Mouse (Mus musculus) intestine, embryonic 16.5 days (tissue): Measurements from ENCODE around the gene Cntn3. TPM values are rescaled to one million over a fixed set of nuclear protein-coding genes. Genes with fewer than 3 reads are reported as not detected.

Experiments used
- ATAC-seq: fragments of 200-750 bp; cut with Nextera tagmentation; 2 replicates; pipeline ENCODE4 v1.8.0; 2017; ENCODE audit warnings: moderate TSS enrichment, moderate library complexity
- H3K27ac ChIP-seq: fragments of 300-500 bp; sonication (generic); 2 replicates; pipeline ENCODE4 v1.5.1; 2014; ENCODE audit warnings: mild to moderate bottlenecking, low read length
- H3K27me3 ChIP-seq: fragments of 300-500 bp; sonication (generic); replicated peaks from 2 replicates; pipeline ENCODE4 v1.6.1; 2014; ENCODE audit warnings: low read length, control low read depth, mixed read lengths; ENCODE audit not compliant: control insufficient read depth, insufficient read depth
- H3K36me3 ChIP-seq: fragments of 300-500 bp; sonication (generic); 2 replicates; pipeline ENCODE4 v1.6.1; 2014; ENCODE audit warnings: low read length, control low read depth; ENCODE audit not compliant: control insufficient read depth, insufficient read depth
- H3K4me1 ChIP-seq: fragments of 300-500 bp; sonication (generic); 2 replicates; pipeline ENCODE4 v1.6.1; 2014; ENCODE audit warnings: low read length, control low read depth, mixed read lengths; ENCODE audit not compliant: control insufficient read depth, insufficient read depth
- H3K4me2 ChIP-seq: fragments of 300-500 bp; sonication (generic); 2 replicates; pipeline ENCODE4 v1.6.1; 2014; ENCODE audit warnings: low read depth, low read length, control low read depth
- H3K4me3 ChIP-seq: fragments of 300-500 bp; sonication (generic); 2 replicates; pipeline ENCODE4 v1.5.1; 2014; ENCODE audit warnings: mild to moderate bottlenecking, low read length
- H3K9ac ChIP-seq: fragments of 300-500 bp; sonication (generic); 2 replicates; pipeline ENCODE4 v1.6.1; 2014; ENCODE audit warnings: low read depth, low read length
- H3K9me3 ChIP-seq: fragments of 300-500 bp; sonication (generic); 2 replicates; pipeline ENCODE4 v1.6.1; 2016; ENCODE audit warnings: low read length, control low read depth; ENCODE audit not compliant: control insufficient read depth
- WGBS: fragments of 180-500 bp; shearing (Covaris S2); extraction: QIAGEN DNeasy Blood & Tissue Kit; methylation state at CpG from one replicate; pipeline ENCODE4 v1.1.7; 2014; 5-methylcytosine and 5-hydroxymethylcytosine counted together
- polyA plus RNA-seq: library from polyadenylated mRNA; unstranded; fragments of >200 nt; fragmentation: Nextera tagmentation; extraction: Ambion mirVana; gene quantifications from 2 replicates; pipeline ENCODE4 v1.2.1, GENCODE M21; 2015

Gene Cntn3
- polyA plus RNA-seq, 1 experiment from 2014 or later = 0.89 TPM

DNA sequence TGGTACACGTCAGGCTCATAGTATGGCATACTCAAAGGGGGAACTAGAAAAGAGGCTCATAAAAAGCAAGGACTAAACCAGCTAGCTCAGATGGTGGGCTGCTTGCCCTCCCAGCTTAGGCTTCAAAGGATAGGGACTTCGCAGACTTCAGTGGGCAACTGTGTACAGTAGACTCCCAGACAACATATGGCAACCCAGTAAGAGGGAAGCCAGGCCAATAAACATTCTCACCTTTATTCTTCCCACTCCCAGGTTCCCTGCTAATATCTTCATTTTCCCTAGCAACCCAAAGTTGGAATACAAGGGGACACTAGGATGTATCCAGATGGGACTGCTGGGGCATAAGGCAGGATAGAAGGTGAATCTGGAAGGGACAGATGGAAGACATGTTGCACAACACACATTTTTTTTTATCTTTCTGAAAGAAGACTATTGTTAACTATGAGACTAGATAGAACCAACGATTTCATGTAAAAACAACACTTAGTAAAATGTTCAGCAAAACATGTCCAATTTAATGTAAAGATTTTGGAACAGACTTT, 209.5 kb downstream of the Cntn3 start:
- no peak for ATAC-seq
- Histone ChIP-seq H3K4me2 (no peak overlapping the region), H3K36me3 (no peaks in the 10 kb centered on the region), H3K9ac (no peak overlapping the region), H3K4me1 (no peaks in the 10 kb centered on the region), H3K4me3 (no peak overlapping the region), H3K27ac (no peak overlapping the region), H3K27me3 (no peaks in the 10 kb centered on the region), H3K9me3 (no peaks in the 10 kb centered on the region)
- 84% methylated on average over 3 of the region's 3 CpGs for WGBS

DNA sequence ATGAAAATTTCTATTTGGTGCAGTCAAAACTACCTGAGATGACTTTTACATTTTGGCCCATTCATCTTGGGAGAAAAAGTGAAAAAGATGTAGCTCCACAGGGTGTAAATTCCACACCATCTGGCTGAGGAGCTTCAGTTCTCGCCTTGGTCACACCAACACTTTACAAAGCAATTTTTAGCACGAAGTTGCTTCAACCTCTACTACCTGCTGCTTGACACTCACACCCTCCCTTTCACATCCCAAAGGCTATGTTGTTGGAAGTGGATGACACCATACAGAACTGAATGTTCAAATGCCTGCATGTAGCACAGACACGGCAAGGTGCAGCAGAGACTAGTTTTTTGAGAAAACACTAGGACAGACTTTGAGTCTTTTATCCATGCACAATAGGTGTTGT, 240.8 kb downstream of the Cntn3 start:
- no peaks in the 10 kb centered on the region for H3K36me3 ChIP-seq
- WGBS = 64% methylated on average over 3 of the region's 3 CpGs
- H3K27me3 ChIP-seq = no peaks in the 10 kb centered on the region
- no peak overlapping the region for H3K4me3 ChIP-seq
- H3K9me3 ChIP-seq = no peaks in the 10 kb centered on the region
- no peak overlapping the region for H3K27ac ChIP-seq
- H3K4me2 ChIP-seq = no peak overlapping the region
- H3K9ac ChIP-seq = no peak overlapping the region
- H3K4me1 ChIP-seq = no peaks in the 10 kb centered on the region
- no peak for ATAC-seq

DNA sequence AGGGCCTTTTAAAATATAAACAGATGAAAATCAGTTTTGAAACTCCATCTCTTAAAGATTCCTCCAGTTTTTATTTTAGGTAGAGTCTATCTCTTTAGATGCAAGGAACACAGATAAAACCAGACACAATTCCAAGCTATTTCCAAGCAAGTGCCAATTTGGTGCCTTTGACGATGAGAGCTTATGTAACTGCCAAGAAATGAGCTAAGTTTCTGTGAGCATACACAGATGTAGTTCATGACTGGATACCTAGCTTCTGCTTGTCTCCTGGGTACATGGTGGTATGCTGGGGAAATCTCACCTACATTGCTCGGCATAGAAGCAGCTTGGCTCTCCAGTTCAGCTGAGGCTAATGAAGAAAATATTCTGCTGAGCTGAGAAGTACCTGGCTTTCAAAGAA, 246.2 kb downstream of the Cntn3 start:
- WGBS = 79% methylated on average over 2 of the region's 2 CpGs
- H3K36me3 ChIP-seq = no peaks in the 10 kb centered on the region

DNA sequence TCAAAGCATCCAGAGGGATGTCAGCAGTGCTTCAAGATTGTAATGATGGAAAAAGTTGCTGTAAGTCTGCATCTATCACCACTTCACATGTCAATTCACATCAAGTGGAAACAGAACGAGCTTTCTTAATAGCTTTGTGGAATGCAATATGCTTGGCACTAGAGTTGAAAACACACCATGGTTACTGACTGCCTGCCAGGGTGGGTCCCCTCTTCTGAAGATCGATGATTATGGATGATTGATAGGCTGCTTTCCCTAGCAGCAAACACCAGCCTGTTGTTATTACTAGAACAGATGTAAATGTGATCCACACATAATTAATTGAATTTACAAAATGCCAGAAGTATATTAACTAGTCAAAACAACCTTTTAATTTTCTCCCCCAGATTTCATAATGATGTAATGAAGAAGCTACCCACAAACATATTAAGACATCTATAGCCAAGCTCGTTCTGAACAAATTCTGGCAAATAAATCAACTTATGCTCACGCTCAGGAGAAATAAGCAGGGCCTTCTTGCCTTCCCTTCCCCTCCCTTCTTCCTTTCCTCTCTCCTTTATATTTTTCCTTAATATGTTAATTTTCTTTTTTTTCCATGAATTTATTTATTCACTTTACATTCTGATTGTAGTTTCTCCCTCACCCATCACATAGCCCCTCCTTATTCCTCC, 250.2 kb downstream of the Cntn3 start:
- no peak overlapping the region for H3K27ac ChIP-seq
- no peak overlapping the region for H3K4me3 ChIP-seq
- H3K4me1 ChIP-seq = no peaks in the 10 kb centered on the region
- H3K36me3 ChIP-seq = no peaks in the 10 kb centered on the region
- H3K9ac ChIP-seq = no peak overlapping the region
- no peaks in the 10 kb centered on the region for H3K27me3 ChIP-seq
- H3K9me3 ChIP-seq = no peaks in the 10 kb centered on the region
- ATAC-seq = no peak
- WGBS = 60% methylated on average over 4 of the region's 4 CpGs
- H3K4me2 ChIP-seq = no peak overlapping the region

More for the DNA sequence above, 246.2 kb downstream of the Cntn3 start:
- no peak overlapping the region for H3K4me3 ChIP-seq
- no peaks in the 10 kb centered on the region for H3K27me3 ChIP-seq
- no peak for ATAC-seq
- H3K4me1 ChIP-seq = no peaks in the 10 kb centered on the region
- H3K9ac ChIP-seq = no peak overlapping the region
- no peak overlapping the region for H3K4me2 ChIP-seq
- H3K9me3 ChIP-seq = no peaks in the 10 kb centered on the region
- no peak overlapping the region for H3K27ac ChIP-seq

DNA sequence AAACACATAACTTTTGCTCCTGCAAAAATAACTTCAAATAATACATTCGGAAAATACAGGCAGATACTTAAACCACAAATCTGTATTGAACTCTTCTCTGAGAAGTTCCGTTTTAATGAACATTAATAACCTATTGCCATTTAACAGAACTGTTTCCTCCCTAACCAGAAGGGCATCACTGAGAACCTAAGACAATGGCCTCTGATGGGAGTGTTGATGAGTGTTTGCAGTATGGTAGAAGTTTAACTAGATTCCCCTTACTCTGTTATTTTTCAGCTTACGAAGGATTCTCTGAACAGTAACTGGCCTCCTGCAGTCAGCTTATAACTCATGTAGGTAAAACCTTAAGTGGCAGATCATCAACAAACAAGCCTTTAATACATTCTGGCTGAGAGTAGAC, 253.1 kb downstream of the Cntn3 start:
- Histone ChIP-seq H3K9me3 (no peaks in the 10 kb centered on the region), H3K27ac (no peak overlapping the region), H3K4me3 (no peak overlapping the region), H3K36me3 (no peaks in the 10 kb centered on the region), H3K27me3 (no peaks in the 10 kb centered on the region), H3K4me1 (no peaks in the 10 kb centered on the region), H3K9ac (no peak overlapping the region), H3K4me2 (no peak overlapping the region)
- 41% methylated on average over 3 of the region's 3 CpGs for WGBS
- no peak for ATAC-seq

DNA sequence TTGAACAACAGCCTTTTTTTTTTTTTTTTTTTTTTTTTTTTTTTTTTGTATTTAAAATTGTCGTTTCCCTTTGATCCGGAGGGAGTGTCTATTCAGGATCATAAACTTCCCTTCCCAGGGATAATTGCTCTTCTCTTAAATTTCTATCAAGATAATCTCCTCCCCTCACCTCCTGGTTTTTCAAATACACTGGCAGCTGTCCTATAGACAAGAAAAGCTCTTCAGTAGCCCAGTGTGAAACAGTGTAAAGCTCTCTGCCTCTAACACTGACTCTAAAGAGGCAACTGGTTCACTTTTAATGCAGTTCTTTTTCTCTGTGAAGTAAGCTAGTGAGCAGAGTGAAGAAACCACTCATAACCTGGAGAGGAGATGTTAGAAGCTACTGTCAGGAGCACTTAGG, 290.0 kb downstream of the Cntn3 start:
- 47% methylated on average over 2 of the region's 2 CpGs for WGBS
- no peak overlapping the region for H3K9ac ChIP-seq
- no peaks in the 10 kb centered on the region for H3K27me3 ChIP-seq
- no peaks in the 10 kb centered on the region for H3K4me1 ChIP-seq
- H3K4me2 ChIP-seq = no peak overlapping the region
- no peak overlapping the region for H3K27ac ChIP-seq
- H3K4me3 ChIP-seq = no peak overlapping the region
- no peak for ATAC-seq
- H3K9me3 ChIP-seq = no peaks in the 10 kb centered on the region
- H3K36me3 ChIP-seq = no peaks in the 10 kb centered on the region

DNA sequence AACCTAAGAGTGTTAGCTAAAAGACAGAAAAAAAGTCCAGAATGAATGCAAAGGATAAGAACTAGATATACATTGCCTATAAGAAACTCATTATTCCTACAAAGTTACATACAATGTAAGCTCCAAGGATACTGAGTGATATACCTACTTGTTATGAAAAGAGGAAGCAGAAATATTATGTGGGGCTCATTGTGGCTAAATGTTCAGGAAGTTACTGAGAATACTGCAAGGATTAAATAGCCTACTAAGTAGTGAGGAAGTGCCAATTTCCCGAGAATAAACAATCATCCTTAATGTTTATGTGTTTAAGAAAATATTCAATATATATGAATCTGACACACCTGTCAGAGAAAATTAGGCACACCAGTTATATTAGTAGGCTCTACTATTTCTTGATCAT, 341.9 kb downstream of the Cntn3 start:
- no peak overlapping the region for H3K4me3 ChIP-seq
- H3K36me3 ChIP-seq = no peaks in the 10 kb centered on the region
- no peaks in the 10 kb centered on the region for H3K27me3 ChIP-seq
- no peaks in the 10 kb centered on the region for H3K4me1 ChIP-seq
- H3K9ac ChIP-seq = no peak overlapping the region
- no peak for ATAC-seq
- no peaks in the 10 kb centered on the region for H3K9me3 ChIP-seq
- no peak overlapping the region for H3K4me2 ChIP-seq
- WGBS = 70% methylated on average over 1 of the region's 1 CpGs
- H3K27ac ChIP-seq = no peak overlapping the region

DNA sequence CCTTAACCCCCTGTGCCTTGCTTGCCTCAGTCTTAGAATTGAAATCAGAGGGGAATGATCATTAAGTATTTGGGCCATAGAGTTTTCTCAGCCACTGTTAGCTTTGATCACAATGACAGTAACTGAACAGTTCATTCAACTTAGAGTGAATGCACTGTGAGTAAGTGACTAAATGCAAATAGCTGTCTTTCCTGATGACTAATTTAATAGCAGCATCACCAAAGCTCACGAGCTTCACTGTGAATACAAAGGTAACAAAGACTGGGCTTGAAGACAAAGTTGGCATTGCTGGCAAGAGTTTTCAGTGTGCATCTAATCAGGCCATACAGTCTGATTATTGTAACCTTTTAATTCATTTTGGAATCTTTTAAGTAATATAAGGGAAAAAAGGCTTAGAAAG, 386.6 kb downstream of the Cntn3 start:
- Histone ChIP-seq H3K27me3 (no peaks in the 10 kb centered on the region), H3K4me3 (no peak overlapping the region), H3K9me3 (no peaks in the 10 kb centered on the region), H3K4me2 (no peak overlapping the region), H3K9ac (no peak overlapping the region), H3K36me3 (no peaks in the 10 kb centered on the region), H3K27ac (no peak overlapping the region), H3K4me1 (no peaks in the 10 kb centered on the region)
- ATAC-seq = no peak
- WGBS = 54% methylated on average over 1 of the region's 1 CpGs

DNA sequence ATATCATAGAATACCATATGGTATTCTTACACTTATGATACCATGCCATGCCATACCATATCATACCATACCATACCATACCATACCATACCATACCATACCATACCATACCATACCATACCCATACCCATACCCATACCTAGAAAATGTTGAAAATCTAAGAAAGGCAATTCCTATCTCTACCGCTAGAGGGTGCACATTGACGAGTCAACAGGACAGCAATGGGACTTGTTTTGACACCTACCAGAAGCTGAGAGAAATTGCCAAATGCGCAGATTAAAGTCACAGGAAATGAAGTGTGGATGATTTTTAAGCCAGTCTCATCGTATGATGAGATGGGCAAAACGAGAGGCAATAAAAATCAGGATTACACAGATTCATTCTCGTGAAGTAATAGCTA, 402.0 kb downstream of the Cntn3 start:
- H3K36me3 ChIP-seq = no peaks in the 10 kb centered on the region
- no peak for ATAC-seq
- WGBS = 46% methylated on average over 6 of the region's 6 CpGs
- no peaks in the 10 kb centered on the region for H3K9me3 ChIP-seq
- H3K27ac ChIP-seq = no peak overlapping the region
- no peak overlapping the region for H3K4me2 ChIP-seq
- no peaks in the 10 kb centered on the region for H3K27me3 ChIP-seq
- no peak overlapping the region for H3K9ac ChIP-seq
- no peak overlapping the region for H3K4me3 ChIP-seq
- no peaks in the 10 kb centered on the region for H3K4me1 ChIP-seq

DNA sequence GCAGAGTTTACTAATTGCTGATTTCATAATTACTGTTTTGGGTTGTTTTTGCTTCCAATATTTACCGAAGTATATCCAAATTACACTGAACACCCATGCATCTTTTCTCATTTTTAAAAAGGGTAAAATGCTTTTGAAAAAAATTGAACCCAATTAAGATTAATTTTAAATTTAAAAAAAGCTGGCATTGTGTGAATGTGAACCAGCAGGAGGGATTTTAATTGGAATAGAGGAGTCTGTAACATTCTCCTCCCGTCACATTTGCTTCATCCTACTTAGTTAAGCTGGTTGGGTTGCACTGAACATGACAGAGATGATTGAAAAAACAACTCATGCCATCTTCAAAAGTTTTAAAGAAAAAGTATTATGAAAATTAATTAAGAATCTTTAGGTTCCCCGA, 411.7 kb downstream of the Cntn3 start:
- Histone ChIP-seq H3K9me3 (no peaks in the 10 kb centered on the region), H3K4me3 (no peak overlapping the region), H3K27ac (no peak overlapping the region), H3K4me1 (no peaks in the 10 kb centered on the region), H3K4me2 (no peak overlapping the region), H3K9ac (no peak overlapping the region), H3K36me3 (no peaks in the 10 kb centered on the region), H3K27me3 (no peaks in the 10 kb centered on the region)
- no peak for ATAC-seq
- 89% methylated on average over 3 of the region's 3 CpGs for WGBS
